Mouse (Mus musculus) megakaryocyte progenitor cell, adult 5-6 weeks (primary cell): Measurements from ENCODE around the gene Pbx1. TPM values are rescaled to one million over a fixed set of nuclear protein-coding genes. Genes with fewer than 3 reads are reported as not detected.

Source experiments
- ATAC-seq: replicated peaks from 2 replicates; pipeline ENCODE4 v1.8.0; 2016; ENCODE audit warnings: mild to moderate bottlenecking, moderate TSS enrichment, inconsistent platforms; ENCODE audit not compliant: poor library complexity
- total RNA-seq, 2 experiments: library from RNA; stranded (forward) in 1 of 2; stranded (reverse) in 1 of 2; fragments of 157-497, 149-512 nt in 1 of 2; fragments of 200-1000 nt in 1 of 2; gene quantifications; 2 replicates each; pipeline versions ENCODE4 v1.2.3 to v1.2.4; 2015 to 2017

Gene Pbx1
- total RNA-seq, 2 experiments from 2014 or later: 2.5 to 10.7 TPM

DNA sequence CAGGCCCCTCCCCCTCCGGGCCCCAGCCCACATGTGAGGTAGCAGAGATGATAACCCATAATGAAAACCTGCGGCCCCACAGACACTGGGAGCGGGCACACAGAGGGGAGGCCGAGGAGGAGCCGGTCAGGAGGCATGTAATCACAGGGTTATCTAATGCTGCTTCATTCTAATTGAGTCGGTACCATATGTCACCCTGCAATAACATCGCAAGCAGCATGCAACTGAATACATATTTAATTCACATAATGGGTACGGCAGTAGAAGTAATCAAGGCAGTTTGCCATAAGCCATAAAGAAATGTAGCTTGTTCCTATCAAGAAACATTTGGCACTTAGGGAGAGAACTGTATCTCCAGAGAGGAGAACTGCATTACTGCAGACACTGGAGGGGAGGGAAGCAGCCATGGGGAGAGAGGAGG, 123.0 kb downstream of the Pbx1 start:
- no peak for ATAC-seq

DNA sequence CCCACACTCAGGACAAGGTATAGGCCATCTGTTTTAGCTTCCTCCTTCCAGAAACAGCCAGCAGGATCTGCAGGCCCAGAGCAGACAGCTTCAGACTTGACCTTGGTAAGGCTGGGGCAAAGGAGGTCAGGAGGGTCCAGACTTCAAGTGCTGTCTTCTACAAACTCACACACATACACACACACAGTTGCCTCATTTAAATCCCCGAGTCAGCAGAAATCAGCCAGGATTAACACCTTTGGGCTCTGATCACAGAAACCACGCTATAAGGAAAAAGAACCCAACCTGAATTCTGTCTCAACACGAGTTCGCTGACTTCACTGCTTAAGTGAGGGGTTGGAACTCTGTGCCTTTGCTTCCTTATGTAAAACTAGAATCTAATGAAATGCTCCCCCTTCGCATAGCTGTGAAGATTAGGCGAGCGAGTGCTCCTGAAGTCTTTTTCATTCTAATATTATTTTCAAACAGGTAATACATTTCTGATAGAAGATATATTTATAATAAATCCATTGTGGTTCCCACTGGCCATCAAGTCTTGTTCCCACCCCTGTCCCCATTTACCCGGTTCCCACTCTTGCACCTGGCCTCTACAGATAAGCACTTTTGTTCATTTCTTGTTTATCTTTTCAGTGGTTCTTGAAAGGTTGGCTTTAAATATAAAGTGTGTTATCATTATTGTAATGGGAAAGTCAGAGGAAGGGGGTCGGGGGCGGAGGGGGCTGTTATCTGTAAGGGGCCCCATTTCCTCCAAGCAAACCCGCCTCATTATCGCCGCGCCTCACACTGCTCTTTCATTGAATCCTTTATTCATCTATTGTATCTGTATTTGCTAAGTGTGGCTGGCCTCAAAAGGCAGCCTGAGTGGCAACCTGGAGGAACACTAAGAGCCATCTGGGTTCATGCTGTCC, 124.5 kb downstream of the Pbx1 start:
- peak; percentile 79 for ATAC-seq

DNA sequence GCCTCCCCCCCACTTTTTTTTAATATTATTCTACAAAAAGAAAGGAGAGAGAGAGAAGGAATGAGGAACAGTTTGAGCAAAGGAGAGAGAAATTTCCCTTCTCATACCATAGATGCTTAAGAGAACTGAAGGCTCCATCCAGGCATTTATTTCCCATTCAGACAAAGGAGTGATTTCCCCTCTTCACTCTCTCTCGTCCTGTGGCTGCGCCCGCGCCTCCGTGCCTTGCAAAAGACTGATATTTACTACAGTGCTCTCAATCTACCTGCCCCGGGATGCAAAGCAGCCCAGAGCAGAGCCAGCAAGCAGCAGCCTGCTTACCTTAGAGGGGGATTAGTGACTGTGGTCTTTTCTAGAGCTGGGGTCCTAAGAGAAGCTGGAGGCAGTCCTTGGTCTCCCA, 131.6 kb downstream of the Pbx1 start:
- no peak for ATAC-seq

DNA sequence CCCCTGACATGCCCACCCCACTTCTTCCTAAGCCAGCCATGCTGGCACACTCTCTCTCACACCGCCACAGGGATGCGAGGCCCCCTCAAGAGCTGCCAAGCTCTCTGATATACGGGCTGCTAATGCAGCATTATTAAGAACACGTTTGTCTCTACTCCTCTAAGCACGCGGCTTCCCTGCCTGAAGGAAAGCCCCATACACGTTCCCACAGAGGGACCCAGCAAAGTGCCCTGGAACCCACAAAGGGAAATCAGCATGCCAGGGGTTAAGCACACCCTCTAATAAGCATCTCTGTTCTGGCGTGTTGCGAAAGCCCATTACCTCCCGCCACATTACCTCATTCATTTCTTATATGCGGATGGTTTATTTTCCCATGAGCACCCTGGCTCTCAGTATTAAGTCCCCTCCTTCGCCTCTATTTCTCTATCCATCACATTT, 132.1 kb downstream of the Pbx1 start:
- no peak for ATAC-seq

DNA sequence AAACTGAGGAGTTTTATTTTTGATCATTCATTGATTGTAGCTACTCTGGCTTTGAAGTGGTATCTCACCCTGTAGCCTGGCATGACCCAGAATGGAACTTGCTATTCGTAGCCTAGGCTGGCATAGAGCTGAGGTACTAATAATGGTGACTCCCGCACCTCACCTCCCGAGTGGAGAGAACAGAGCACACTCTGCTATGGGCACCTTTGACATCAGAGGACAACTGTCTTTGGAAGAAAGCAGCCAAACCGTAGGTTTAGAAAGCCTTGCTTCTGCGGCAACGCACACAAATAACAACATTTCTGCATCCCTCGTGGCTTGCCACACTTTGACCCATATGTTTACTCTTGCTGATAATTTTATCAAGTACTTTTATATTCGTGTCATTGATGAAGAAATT, 132.9 kb downstream of the Pbx1 start:
- no peak for ATAC-seq

DNA sequence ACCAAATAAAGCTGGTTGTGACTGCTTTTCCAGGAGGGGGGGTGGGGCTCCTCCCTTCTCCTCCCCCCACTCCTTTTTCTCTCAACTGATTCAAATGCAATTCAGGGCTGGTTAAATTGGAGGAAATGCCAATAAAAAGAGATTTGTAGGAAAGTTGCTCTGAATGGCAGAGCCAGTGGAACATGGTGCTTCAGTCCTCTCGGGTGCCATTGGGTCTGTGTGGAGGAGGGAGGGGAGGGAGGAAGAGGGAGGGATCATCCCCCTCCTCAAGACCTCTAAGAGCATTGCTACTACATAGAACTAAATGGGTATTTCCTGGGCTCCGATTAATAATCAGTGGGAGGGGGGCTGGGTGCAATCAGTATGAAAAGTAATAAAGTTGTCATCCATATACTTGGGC, 135.8 kb downstream of the Pbx1 start:
- no peak for ATAC-seq

DNA sequence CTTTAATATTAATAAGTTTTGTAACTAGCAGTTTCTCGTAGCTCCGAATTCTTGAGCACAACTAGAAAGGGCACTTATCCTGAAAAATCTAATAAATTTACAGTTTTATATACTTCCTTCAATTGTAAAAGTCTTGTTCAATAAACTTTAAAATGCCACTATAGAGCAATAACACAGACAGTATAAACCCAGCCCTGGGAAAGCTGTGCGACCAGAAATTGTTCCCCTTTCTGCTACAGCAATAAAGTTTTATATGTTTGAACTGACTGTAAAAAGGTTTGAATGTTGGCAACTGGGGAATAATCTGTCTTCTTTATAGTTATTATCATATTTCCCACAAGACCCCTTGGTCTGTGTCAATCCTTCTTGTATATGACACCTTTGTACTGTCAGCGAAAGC, 136.3 kb downstream of the Pbx1 start:
- no peak for ATAC-seq

DNA sequence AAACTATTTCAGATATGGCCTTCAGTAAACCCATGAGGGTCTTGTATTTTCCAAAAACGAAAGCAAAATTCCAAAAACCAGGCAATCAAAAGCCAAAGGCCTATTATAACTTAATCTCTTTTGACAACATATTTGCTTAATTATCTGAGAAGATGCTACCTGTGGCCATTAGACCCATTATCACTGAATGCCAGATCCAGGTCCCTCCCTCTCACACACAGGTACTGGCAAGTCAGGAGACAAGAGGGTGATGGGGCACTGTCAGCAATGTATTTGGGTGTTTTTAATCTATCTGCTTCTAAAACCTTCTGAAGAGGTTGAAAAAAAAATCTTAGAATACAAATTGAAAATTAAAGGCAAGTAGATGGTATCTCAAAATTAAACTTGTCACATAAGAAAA, 138.4 kb downstream of the Pbx1 start:
- ATAC-seq: no peak

DNA sequence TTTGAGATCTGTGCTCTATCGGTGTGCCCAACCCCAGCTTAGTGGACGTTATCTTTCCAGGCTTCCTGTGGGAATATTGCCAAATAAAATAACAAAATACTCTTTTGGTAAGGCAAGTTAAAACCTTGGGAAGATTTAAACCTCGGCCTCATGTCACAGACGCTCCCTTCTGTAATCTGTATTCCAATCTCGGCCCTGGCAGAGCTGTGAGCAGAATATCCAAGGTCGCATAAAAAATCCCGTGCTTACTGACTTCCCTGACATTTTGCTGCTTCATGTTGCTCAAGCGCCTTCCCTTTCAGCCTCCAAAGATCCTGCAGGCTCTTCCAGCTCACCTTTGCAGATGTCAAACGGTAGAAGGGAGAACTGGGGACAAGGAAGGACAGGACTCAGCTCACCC, 140.0 kb downstream of the Pbx1 start:
- ATAC-seq: no peak

DNA sequence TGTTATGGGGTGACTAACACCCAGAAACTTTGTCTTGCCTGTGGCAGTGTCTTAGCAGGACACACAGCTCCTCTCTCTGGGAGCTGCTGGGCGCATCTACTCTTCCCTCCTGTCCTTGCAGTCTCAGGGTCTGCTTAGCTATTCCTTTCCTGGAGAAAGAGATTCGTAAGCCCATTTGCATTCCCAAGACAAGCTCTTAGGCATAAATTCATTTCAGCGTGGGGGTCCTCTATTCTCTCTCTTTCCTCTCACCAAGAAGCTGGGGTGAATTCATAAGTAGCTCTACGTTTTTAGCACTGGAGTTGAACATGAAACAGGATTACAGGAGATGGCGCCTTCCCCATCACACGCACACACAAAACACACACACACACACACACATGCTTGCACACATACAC, 140.4 kb downstream of the Pbx1 start:
- ATAC-seq: no peak

DNA sequence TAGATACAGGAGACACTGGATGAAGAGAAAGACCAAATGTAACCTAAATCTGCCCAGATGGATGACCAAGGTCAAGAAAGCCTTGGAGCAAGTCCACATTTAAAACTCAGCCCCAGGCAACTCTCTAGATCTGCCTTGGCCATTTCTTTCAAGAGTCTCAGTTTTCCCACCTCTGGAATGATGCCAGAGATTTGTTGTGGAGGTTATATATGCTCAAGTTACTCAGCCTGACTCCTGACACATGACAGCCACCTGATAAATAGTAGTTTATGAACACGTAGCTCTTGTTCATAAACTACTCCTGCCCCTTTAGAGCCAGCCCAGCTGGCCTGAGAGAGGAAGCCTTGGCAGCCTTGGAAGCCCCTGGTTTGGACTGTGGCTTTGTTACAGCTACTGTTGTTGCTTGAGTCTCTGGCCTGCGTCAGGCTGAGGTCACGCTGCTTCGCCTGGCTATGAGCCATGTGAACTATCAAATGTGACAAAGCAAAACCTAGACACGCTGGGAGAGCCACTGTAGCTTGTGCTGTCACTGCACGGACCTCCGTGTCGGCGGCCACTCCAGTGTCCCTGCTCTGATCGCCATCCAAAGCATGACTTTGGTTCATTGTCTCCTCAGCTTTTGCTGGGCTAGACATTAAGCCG, 140.9 kb downstream of the Pbx1 start:
- ATAC-seq: peak; percentile 38

DNA sequence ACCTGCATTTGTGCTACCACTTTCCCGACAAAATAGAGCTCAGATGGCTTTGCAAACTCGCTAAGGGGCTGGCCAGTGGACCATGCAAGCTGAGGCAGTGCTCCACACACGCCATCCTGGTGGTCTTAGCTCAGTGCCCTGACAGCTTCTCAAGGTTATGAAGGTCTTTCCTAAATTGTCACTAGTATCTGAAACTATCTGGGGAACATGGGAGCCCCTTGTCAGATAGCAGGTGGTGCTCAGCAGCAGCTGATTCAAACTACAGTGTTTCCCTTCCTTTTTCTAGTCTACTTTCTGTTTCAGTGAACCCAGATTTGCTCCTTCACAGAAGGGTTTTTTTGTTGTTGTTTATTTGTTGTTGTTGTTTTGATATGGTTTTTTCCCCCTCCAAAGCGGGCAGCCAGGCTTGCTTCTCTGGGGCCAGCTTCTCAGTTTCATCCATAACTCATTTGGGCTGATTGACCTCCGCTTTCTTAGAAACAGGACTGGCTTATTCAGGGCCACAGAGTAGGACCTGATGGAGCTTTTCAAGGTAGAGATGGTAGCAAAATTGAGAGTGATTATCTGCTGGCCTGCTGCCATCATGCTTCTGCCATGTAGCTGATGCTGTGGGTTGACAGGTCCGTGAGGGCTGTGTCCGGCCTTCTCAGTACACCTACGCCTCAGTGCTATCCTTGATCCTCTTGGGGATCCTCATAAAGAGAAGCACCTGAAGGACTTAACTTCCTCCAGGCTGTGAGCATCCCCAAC, 141.7 kb downstream of the Pbx1 start:
- no peak for ATAC-seq

DNA sequence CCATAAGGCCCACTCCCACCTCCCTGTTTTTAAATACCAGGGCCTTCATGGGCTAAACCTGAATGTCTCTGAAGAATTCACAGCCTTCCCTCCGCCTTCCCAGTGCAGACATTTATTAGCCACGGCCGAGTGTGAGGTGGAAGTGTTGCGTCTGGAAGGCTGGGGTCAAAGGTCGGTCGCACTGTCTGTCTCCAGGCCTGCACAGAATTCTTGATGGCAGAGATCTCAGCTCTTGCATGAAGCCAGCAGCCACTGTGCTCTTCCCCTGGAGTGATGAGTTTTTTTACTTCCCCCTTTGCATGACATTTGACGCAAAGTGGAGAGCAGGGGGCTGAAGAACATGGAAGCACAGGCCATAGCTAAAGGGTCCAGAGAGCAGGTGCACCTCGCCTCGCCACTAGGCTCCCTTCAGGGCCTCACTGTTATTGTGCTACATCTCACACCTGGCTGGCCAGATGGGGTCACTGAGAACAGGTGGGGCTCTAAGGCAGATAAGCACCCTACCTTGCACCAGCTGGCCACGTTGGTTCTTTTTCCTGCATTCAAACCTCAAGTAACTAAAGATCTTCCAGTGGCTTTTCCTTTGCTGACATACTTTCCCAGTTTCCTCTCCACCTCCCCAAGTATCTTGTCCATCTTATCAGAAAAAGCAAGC, 143.1 kb downstream of the Pbx1 start:
- ATAC-seq: no peak

DNA sequence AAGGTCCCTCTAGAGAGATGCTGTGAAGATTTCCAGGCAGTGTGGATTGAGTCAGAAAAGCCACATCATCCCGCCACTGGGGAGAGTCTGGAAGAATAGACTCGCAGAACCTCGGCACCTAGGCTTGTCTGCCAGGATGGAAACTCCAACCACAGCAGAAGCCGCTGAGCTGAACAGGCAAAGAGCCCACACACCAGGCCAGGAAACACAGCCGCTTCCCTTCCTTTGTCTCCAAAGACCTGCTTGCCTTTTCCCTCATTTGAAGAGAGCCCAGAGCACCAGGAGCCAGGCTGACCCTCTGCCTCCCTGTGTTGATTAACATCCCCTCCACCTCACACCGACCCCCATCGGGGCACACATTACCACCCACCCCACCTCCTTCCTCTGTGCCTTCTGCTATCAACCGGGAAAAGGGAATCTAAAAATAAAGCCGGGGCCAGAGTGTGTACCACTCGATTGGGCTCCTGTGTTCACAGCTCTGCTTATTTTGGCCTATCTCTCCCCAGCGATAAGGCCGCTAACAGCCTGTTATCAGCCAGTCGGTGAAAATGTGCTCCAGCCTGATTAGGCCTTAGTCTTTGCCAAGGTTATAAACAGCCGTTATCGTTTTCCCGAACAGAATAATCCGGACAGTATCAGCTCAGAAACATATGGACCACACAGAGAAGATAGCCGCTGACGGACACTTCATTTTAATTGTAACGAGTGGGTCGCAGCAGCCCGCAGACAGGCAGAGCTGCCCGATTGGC, 144.1 kb downstream of the Pbx1 start:
- peak; percentile 64 for ATAC-seq

DNA sequence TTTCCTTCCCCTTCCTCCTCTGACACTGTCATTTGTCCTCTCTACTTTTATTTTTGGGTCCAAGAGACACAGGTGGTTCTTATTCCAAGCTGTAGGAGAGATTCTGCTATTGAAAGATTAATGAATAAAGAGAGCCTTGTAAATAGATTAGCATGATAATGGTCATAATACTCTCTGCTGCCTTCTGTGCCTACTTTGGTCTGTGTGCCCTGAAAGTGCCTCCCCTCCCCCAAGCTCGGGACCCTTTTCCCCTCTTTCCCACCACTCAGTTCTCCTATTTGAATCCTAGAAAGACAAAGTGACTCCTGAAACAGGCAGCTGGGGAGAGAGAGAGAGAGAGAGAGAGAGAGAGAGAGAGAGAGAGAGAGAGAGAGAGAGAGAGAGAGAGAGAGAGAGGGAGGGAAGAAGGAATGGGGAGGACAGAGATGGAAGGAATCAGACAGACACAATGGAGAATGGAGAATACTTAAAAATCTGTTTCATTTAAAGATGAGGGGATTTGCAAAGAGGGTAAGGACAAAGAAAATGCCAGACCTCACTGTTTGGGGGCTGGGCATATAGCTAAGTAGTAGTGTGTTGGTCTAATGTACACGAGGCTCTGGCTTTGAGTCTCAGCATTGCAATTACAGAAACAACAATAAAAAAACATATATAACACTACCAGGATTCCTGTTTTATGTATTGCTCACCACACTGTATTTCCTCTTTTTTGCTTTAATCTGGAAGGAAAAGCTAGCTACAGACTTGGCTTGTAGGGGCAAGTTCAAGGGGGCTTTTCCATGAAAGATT, 145.0 kb downstream of the Pbx1 start:
- no peak for ATAC-seq

DNA sequence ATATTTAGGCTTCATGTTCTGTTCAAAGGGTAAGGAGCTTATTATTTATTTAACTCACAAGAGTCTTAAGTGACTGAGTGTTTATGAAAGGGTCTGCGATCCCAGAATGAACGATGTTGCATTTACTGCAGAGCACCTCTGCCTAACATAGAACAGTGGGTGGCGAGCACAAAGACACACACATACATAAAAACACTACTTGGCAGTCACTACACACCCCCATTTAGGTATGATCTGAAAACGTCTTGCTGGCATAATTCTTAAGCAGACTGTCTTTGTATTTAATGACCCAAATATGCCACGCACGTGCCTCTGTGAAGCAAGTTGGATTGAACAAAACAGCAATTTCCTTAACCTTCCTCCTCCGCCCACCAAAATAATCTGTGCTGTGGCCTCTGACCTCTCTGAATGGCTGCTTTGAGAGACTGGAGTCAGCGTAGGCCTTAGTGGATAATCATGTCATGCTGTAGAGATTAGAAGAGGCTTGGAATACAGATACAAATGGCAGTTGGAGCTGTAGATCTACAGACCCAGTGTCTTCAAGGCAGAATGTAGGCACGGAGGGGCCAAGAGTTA, 147.4 kb downstream of the Pbx1 start:
- ATAC-seq: no peak

DNA sequence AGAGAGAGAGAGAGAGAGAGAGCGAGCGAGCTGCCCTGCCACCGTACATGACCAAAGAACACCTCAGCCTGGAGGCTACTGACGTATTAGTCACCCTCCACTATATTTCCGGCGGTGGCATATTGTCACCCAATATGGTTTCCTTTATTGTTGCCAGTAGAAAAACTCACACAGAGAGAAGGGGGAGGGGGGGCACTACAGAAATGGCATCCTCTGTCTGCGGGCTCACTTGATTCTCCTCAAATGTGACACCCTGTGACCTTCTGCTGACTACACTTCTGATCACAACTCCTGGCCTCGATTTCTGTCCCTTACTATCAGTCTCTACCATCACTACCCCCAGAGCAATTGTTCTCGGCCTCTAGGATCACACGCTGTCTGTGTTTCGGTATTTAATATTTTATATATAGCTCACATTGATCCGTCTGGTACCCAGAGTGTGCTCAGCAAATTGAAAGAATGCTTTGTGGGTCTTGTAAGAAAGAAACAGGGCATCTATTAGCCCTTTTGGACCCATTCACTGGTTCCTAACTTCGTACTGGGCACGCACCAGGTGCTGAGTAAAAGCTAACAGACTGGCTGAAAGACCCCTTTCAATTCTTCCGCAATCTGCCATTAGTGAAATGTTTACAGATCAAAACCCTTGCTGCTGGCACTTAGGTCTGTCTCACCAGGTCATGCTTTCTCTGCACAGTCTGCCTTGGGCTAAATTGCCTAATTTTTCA, 148.1 kb downstream of the Pbx1 start:
- ATAC-seq: 0 out of 2 replicates have a peak, but pooled peaks have one; percentile 13

DNA sequence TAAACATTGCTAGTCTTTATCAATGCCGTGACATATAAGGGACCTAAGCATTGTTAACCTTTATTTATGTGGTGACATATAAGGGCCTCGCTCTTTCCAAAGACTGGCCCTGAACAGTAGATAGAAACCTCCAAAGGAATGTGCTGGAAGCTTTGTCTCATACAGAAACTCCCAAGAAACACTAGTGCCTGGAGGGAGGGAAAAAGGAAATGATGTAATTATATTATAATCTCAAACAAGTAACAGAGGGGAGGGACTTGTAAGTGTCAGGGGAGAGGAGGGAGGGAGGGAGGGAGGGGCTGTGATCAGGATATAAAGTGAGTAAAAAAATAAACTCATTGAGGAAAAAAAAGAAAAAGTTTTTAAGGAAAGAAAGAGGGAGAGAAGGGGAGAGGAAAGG, 148.6 kb downstream of the Pbx1 start:
- no peak for ATAC-seq

DNA sequence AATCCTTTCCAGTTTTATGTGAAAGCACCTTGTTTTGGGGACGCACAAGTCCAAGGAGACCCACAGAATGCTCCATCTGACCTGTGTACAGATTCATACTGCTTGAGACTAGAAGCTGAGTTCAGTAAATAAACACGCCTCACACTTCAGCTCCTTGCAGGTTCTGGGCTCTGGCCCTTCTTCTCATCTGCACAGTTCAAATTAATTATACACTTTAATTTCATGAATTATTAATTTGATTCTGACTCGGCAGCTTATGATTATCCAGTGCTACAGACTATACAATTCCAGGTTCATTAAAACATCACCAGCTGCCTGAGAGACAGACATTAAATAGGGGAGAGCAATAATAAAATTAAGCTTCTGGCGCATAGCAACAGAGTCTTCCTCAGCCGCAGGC, 156.4 kb downstream of the Pbx1 start:
- no peak for ATAC-seq
